Mouse (Mus musculus) CH12.LX (cell line): Measurements from ENCODE around the gene Arhgap4.

Experiments used
- CTCF ChIP-seq, 2 experiments: IDR thresholded peaks in 1 of 2; conservative IDR thresholded peaks in 1 of 2; 2 replicates each; pipeline ENCODE4 v1.5.1; 2011 to 2012; ENCODE audit warnings: low read depth in 2 of 2, low read length in 2 of 2, improper control_type of control experiment in 1 of 2, inconsistent platforms in 1 of 2, mild to moderate bottlenecking in 1 of 2, moderate library complexity in 1 of 2
- MEF2A ChIP-seq: IDR thresholded peaks from 2 replicates; pipeline ENCODE4 v1.6.1; 2014; ENCODE audit warnings: low read depth, mild to moderate bottlenecking, inconsistent platforms, low read length, improper control_type of control experiment, borderline replicate concordance
- MXI1 ChIP-seq: IDR thresholded peaks from 2 replicates; pipeline ENCODE4 v1.6.1; 2011; ENCODE audit warnings: mild to moderate bottlenecking, low read depth, low read length, improper control_type of control experiment
- POLR2A ChIP-seq: IDR thresholded peaks from 2 replicates; pipeline ENCODE4 v1.6.1; 2011; ENCODE audit warnings: low read depth, mild to moderate bottlenecking, improper control_type of control experiment, low read length
- TBP ChIP-seq: conservative IDR thresholded peaks from 2 replicates; pipeline ENCODE4 v1.6.1; 2011; ENCODE audit warnings: low read depth, low read length, improper control_type of control experiment

GRCm38 (mm10) chrX:73892833-73893232 lies 28.8 kb downstream of the Arhgap4 start:
- no peak for TF ChIP-seq TBP
- TF ChIP-seq CTCF (conservative IDR thresholded peaks at IDR 0.05 in 1 of 2, IDR thresholded peaks at IDR 0.05 in 1 of 2; ENCODE audit: low read depth in 2 of 2, low read length in 2 of 2), result no peak
- TF ChIP-seq POLR2A, result no peak
- no peak for TF ChIP-seq MEF2A
- TF ChIP-seq MXI1, result no peak
